Mouse (Mus musculus) cerebellum, postnatal 10 days (tissue): ENCODE results near the gene Fhit.

Experiments
- DNase-seq, 2 experiments: peaks; one replicate each; pipeline ENCODE4 v3.0.0; 2021; ENCODE audit warnings: mixed read lengths in 2 of 2

Fhit gene

DNA sequence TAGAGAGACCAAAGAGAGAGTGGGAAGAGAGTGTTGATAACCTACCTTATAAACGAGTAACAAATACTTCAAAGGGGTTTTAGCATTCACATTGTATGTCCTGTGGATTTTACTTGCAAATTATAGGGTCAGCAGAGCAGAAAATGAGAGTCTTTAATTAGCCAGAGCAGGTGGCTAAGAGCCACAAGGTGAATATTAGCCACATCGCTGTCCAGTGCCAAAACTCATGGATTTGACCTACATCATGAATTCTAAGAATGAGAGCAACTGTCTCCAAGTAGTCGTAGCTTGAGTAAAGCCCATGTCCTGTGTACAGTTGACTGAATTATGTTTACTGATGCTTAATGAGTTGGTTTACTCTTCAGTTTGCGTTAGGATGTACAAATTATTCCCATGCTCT lies 1039.7 kb downstream of the Fhit start:
- peak; percentile 29 for DNase-seq

DNA sequence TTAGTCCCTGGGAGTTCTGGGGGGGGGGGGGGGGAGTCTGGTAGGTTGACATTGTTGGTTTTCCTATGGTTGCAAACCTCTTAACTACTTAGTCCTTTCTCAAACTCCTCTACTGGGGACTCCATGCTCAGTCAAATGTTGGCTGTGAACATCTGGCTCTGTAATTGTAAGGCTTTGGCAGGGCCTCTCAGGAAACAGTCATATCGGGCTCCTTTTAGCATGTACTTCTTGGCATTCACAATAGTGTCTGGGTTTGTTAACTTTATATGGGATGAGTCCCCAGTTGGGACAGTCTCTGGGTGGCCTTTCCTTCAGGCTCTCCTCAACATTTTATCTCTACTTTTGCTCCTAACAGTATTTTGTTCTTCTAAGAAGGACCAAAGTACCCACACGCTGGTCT lies 1065.6 kb downstream of the Fhit start:
- DNase-seq = no peak

DNA sequence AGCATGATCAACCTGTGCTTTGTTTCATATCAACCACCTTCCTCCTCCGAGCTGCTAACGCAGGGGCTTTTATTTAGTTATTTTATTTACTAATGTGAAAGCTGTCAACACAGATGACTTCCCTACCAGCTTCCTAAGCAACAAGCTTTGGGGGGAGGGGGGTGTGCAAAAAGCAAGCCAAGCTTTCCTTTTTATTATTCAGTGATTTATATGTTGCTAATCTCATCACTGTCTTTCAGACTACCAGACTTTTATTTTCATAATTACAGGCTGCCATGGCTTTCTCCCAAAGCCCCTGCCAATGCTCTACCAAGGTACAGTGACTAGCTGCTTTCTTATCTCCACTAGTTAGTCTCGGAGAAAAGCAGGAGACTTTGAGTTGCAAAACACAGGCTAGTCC lies 1082.8 kb downstream of the Fhit start:
- no peak for DNase-seq

DNA sequence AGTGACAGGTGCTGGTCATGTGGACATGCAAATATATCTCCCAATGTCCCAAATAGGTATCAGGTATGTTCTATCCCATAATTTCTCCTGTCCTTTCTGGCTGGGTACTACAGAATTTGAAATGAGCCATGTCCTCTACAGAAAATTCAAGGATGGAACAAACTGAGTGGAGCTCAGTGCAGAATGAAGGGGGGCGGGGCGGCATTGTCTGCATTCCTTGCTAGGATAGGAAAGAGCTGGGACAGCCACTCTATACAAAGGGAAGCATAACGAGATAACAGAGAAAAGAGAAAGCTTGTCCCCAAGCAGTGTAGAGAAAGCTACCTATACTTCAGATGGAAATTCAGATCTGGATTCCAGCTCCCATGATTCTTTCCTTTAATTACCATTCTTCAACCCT lies 1111.9 kb downstream of the Fhit start:
- no peak for DNase-seq

DNA sequence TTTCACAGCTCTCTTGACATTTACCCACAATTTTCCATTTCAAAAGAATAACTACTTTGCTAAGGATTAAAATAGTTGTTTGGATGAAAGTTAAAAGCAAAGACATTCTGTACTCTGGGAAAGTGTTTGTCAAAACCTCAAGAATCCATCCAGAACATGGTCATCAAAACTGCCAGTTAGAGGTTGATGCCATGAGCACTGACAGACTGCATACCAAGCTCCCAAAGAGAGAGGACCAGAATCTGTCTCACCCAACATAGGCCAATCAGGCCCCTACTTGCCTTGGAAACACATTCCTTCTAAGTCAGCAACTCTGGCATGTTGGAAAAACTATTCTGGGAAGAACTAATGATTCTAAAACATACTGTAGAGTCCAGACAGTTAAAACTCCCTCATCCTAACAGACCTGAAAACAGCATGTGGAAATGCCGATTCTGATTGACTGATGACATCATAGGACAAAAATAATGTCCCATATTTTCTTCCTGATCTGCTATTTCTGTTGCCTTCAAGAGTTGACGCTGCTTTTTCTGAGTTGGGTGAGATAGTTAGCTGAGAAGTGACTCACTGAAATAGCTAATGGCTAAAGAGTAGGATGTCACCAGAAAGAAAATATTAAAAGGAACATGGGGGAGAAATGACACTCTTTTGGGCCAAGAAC lies 1114.6 kb downstream of the Fhit start:
- DNase-seq = no peak

DNA sequence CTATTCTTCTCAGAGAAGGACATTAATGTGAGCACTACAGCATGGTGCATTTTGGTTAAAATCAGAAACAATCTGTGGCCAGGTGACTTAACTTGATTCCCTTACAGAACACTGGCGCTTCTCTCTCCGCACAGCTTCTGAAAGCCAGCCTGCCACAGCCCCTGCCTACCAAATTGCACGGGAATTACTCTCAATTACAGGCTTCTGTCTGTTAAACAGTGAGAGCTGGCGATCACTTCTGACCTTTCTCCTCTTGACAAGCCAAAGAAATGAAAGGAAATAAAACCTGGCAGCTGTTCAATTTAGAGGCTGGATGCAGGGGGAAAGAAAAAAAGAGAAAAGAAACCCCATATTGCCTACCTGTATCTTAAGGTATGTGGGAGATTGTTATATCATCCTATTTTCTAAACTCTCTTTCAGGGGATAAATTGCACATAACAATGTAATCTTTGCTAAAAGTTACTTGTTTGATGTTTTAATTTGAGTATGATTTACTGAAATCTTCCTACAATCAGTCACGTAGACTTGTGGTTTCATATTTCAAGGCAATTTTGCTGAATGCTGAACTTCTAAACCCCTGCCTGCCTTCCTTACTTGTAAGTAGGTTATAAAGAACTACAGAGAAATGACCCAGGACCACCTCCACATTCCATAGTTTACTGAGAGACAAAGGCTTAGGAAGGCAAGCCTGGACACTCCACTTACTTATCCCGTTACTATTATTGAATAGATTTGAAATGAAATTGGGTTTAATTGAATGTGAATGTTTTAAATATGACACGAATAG lies 1115.3 kb downstream of the Fhit start:
- DNase-seq = peak; percentile 20 to 21

DNA sequence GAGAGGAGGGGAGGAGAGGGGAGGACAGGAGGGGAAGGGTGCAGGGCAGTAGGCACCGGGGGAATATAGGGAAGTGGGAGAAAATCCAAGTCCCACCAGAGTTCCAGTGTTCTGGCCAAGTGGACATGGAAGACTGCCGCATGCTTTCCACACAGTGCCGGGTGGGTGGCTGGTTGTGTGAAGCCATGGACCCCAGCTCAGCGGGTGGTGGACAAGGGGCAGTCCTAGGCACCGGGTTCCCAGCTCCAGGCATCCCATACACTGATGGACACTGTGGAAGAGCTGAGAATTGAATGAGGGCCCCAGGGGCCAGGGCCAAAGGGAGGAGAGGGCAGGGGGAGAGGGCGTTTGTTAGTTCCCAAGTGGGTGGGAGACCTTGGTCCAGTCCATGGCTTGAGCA lies 1123.8 kb downstream of the Fhit start:
- DNase-seq = no peak

DNA sequence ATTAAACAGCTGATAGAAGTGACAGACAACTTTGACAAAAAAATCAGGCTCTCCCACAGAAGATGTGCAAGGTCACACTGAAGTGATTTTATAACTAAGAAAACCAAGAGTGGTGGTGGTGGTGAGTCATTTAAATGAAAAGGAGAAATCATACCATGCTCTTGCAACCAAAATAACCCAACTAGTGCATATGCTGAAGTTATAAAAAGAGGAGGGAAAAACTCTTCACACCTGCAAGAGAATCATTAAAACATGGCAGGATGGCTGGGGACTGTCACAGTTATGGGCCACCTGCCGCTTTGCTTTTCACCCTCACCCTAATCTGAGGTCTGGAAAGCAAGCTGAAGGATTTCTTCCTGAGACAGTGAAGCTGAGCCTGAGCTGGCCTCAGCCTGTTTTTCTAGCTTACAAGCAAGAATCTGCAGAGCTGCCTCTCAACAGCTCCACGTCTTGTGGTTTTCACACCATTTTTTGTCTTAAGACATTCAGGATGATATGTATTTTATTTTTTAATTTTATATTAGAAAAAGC lies 1125.1 kb downstream of the Fhit start:
- no peak for DNase-seq

DNA sequence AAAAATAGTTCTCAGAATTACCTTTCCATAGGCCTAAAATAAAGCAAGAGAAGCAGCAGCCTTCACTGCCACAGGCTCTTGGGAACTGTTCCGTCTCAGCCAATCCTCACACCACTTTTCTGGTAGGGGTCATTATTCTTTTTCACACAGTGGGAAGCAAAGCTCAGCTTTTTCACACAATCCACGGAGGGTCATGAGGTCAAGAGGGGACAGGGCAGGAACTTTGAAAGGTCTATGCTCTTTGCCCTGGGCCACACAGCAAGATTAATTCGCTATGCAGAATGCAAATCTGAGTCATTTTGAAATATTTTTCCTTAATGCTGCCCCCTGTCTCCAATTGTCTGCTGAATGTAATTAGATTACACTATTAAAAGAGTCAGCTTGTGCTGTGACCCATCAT lies 1126.2 kb downstream of the Fhit start:
- no peak for DNase-seq

DNA sequence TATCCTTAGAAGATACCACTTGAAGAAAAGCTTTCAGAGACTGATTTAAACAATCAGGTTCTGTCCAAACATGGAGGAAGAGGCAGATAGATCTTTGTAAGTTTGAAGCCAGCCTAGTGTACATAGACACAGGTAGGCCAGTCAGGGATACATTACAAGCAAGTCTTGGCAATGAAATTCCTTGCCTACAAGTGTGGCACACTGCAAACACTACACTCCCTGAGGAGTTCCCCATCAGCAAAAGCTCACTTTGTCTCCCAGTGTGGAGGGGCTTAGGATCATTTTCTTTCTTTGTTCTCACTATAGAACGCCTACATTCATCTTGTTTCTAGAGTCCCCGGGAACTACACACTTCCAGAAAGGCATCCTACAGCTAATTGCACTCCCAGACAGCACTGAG lies 1126.6 kb downstream of the Fhit start:
- DNase-seq = no peak

DNA sequence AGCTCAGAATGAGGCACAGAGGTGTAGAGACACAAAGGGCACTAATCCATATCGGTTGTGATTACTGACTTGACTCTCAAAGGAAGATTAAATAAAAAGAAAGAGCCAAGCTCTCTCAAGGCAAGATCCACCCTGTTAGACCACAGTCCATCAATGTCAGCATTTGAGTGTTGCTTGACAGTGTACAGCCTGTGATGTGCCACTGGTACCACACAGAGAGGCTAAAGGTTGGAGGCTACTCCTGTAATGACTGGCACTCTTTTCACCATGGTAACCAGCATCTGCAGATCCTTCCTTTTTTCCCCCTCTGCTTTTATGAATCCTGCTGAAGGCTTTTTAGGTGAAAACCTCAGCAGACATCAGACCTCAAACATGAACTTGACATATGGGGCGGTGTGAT lies 1138.5 kb downstream of the Fhit start:
- no peak for DNase-seq

DNA sequence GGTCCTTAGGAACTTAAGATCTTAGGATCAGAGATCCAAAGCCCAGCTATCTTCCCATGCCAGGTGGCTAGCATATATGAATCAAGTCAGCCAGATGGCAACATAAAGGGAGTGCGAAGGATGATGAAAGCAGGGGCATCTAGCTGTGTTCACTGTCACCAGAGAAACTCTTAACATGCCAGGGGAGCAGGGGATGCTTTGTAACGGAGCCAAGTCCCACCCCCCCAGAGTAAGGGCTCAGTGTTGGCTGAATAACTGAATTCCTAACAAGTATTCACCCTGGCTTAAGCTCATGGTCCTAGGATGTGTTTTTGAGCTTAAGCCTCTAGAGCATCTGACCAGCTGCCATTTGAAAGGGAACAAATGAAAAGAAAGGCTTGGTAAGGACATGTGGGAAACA lies 1139.5 kb downstream of the Fhit start:
- peak; percentile 71 to 84 for DNase-seq

DNA sequence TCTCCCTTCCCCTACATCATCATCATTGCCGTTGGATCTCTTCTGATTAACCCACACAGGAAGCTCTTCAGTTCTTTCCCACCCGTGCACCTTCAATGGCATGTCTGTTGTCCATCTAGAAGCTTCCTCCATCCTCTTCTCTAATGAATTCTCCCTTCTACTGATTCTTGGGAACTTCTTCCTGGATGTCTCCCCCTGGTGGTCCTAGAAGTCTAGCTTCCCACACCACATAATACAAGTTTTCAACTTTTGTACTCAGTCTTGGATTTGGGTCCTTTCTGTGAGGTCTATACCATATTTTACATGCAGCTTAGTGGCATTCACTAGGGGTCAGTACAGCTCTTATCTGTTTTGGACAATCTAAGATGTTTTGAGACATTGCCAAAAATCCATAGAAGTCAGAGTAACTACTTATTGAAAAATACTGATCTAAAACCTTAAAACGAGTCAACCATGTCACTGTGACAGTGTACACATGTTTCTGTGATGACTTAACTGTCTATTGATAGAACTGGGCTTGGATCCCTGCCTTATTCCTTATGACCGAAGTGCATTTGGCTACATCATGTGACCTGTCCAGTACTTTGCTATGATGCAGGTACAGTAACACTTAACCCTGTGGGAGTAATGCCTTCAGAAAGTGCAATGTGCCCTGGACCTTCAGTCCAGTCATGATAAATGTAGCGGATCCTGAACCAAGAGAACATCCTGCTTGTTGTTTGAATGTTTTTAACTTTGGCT lies 1141.3 kb downstream of the Fhit start:
- peak in 1 of 2 experiments; percentile 7 for DNase-seq

DNA sequence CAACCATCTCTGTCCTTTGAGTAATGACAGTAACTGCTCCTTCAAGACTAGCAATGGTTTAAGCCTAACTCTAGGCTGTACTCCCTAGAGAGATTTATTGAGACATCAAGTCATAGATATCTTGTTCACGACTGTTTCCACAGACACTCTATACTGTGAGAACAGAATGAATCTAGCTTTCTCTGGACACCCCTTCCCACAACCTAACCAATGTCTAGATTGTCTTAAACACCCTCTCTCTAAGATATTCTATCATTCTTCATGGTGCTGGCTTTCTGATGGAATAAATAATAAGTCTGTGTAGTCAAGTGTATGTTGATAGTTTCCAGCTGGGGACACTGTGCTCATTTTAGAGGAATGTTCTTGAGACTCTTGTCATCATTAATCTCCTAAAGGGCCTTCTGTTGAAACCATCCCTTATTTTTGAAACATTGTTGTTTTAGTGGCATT lies 1148.0 kb downstream of the Fhit start:
- DNase-seq = no peak

DNA sequence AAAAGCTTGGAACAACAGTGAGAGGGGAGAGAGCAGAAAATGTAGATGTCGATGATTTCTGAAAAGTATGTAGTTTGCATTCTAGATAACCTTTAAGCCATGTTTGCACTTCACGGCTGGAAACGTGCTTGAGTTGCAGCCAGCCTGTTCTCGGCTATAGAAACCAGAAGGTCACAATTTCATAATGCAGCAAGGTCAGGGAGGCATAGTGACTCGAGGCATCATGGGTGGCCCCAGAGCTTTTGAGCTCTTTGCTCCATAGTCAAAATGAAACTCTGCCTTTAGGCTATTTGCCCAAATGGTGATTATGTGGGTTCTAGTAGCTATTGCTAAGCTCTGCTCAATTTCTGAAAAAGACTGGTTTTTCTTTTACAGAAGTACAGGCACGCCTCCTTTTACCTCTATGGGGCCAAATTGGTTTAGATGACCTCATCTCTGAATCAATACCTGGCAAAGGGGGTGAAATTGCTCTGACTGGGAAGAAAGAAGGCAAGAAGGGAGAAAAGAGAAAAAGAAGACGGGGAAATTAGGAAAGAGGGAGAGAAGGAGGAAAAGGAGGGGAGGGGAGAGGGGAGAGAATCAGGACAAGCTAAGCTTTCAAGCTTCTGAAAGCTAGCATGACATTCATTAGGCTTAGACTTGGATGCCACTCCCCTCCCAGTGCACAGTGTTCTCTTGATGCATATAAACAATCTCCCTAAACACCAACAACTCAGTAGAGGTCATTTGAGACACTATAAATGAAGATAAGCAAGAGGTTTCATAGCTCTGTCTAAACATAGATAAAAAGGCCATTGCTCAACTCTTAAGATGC lies 1148.6 kb downstream of the Fhit start:
- no peak for DNase-seq

DNA sequence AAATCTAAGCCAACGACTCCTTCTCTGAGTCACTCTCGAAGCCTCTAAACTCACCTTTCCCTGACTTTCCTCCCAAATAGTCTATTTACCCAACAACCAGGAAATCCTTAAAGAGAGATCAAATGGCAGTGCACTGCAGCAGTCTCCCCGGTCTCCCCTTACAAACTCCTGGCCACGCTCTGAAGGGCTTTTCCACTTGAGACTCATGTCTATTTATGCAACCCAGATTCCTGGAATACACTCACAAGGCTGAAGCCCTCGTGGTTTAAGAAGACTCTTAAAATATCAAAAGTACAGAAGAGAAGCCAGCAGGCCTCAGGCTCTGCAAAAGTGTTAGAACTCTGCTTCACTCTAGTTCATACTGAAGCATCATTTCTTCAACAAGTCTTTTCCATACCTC lies 1155.6 kb downstream of the Fhit start:
- no peak for DNase-seq

DNA sequence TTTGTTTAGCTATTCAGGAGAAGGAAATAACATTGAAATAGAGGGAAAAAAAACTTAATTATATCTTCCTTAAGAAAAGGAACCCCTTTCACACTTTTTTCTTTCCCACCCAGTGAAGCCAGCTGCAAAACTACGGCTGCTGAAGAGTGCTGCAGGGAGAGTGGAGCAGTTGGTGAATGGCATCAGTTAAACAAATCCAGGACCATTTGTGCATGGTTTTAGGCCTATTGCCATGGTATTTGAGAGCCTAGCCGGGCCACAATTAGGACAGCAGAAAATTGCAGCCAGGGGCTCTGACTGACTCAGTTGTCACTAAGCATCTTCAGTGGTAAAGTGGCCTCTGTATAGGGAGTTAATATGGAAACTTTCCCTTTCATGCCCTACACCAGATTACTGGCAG lies 1158.0 kb downstream of the Fhit start:
- DNase-seq = peak in 1 of 2 experiments; percentile 17

DNA sequence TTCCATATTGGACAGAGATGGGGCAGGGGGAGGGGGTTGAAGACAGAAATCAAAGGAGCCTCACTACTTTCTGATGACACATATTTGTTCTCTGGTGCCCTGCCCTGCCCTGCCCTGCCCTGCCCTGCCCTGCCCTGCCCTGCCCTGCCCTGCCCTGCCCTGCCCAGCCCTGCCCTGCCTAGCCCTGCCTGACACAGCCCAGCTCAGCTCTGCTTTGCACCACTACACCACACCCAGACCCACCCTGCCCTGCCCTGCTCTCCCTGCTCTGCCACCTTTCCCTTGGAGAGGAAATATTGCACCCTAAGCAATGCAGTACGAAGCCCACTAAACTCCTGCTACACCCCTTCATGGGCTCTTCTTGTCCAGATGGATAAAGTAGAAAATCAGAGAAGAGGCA lies 1171.2 kb downstream of the Fhit start:
- DNase-seq = no peak

DNA sequence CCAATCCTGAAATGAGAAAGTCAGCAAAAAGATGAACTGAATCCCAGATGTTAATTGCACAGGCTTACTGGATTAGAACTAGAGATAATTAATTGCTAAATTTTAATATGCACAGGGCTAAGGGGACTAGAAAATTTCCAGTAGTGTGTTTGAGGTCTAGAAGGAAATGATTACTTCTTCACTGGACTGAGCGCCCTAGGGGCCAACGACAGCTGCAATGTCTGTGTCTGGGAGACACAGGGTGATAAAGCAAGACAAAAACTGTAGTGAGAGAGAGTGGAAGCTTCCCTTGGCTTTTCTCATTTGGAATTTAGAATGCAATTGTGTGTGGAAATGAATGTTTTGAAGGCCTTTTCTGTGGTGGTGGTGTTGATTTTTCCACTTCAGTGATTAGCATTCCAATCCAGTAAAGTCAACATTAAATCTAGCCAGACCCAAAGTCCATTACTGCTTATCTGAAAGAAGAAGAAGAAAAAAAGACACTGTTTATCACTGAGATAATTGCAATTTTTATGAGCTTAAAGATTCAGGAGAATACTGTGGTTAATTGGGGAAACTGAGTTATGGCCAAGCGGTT lies 1184.8 kb downstream of the Fhit start:
- no peak for DNase-seq

DNA sequence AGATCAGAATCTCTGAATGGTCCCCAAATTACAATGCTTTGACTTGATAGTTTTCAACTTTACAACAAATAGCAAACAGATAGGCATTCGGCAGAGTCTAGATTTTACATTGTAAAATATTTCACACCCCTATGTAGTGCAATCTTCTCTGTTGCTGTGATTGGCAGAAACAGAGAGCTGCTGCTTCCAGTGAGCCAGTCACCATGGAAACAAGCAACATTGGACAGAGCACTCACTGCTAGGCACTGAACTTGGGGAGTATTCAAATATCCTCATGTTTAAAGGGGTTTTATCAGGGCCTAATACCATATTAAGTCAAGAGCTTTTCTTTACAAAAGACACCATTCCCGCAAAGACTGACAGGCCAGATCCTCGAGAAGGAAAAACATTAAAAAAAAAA lies 1187.4 kb downstream of the Fhit start:
- peak; percentile 6 to 8 for DNase-seq

DNA sequence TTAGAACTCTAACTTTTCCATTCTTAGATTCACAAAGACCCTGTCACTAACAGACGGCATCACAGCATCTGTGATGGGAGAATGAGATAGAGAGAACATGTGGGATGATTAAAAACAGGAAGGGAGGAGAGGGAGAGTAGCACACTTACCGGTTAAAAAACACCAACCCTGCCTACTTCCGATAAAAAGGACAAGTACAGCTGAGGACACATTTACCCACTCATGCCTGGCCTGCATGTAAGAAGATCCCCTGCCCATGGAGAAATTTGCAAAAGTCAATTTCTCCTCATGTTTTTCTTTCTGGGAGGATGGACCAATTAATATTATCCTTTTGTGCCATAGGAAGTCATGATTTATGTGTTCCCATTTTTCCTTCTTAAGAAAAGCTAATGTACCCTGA lies 1198.0 kb downstream of the Fhit start:
- DNase-seq = no peak

DNA sequence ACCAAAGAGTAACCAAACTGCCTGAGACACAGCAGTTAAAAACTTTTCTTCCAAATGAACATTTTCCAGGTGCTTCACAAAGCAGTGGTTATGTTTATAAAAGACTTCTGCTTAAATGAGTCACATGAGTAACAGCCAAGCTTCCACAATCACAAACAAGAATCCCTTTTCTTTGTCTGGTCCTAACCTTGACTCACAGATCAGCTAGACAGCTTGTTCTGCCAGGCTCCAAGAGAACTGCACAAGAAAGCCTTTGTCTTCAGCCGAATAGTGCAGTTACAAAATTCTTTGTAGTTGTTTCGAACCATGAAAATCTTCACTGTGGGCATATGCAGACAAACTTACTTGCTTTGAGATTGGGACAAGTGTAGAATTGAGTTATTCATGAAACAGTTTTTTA lies 1201.4 kb downstream of the Fhit start:
- no peak for DNase-seq
